Mouse (Mus musculus): ENCODE data around the gene Man1c1. TPM values are rescaled to one million over a fixed set of nuclear protein-coding genes. Genes with fewer than 3 reads are reported as not detected.

Man1c1 gene
- polyA plus RNA-seq, 1 experiment, result 6.9 TPM

GRCm38 (mm10) chr4:134671660-134672173 is 32.4 kb downstream of the Man1c1 start:
- TF ChIP-seq POLR2A (IDR thresholded peaks at IDR 0.05; ENCODE audit: low read depth, low read length), result no peak
- TF ChIP-seq CTCF (IDR thresholded peaks at IDR 0.05; ENCODE audit: extremely low read depth, insufficient read depth, insufficient read length, insufficient replicate concordance), result no peak
- H3K27ac ChIP-seq (ENCODE audit: insufficient read depth, low read length), result no peak overlapping the region
- WGBS, result 17% methylated on average over 16 of the region's 16 CpGs
- no peak for DNase-seq (ENCODE audit: low read depth in 1 of 2, low spot score in 2 of 2)
- no peaks in the 10 kb centered on the region for H3K27me3 ChIP-seq (ENCODE audit: control insufficient read depth, insufficient read depth, low read length)
- H3K4me3 ChIP-seq (ENCODE audit: extremely low read depth, insufficient read depth, insufficient read length), result no peak overlapping the region
- no peaks in the 10 kb centered on the region for H3K36me3 ChIP-seq (ENCODE audit: control insufficient read depth, insufficient read depth, low read length)
- peaks cover 2% of the 10 kb centered on the region; the same call in 1 of the 2 replicates for H3K4me1 ChIP-seq (ENCODE audit: control insufficient read depth, insufficient read depth, insufficient read length)

GRCm38 (mm10) chr4:134669742-134670354 is 34.2 kb downstream of the Man1c1 start:
- 76% methylated on average over 17 of the region's 17 CpGs for WGBS

GRCm38 (mm10) chr4:134668355-134669028 is 35.6 kb downstream of the Man1c1 start:
- Histone ChIP-seq H3K27ac (ENCODE audit: insufficient read depth, low read length) (no peak overlapping the region), H3K27me3 (ENCODE audit: control insufficient read depth, insufficient read depth, low read length) (no peaks in the 10 kb centered on the region), H3K36me3 (ENCODE audit: control insufficient read depth, insufficient read depth, low read length) (no peaks in the 10 kb centered on the region), H3K4me1 (ENCODE audit: control insufficient read depth, insufficient read depth, insufficient read length) (peaks cover 2% of the 10 kb centered on the region; the same call in 1 of the 2 replicates), H3K4me3 (ENCODE audit: extremely low read depth, insufficient read depth, insufficient read length) (no peak overlapping the region)
- 92% methylated on average over 12 of the region's 12 CpGs for WGBS
- no peak for TF ChIP-seq POLR2A (IDR thresholded peaks at IDR 0.05; ENCODE audit: low read depth, low read length)
- TF ChIP-seq CTCF (IDR thresholded peaks at IDR 0.05; ENCODE audit: extremely low read depth, insufficient read depth, insufficient read length, insufficient replicate concordance), result no peak
- DNase-seq (ENCODE audit: low read depth in 1 of 2, low spot score in 2 of 2), result no peak

More at GRCm38 (mm10) chr4:134669742-134670354, 34.2 kb downstream of the Man1c1 start:
- peaks cover 2% of the 10 kb centered on the region; the same call in 1 of the 2 replicates for H3K4me1 ChIP-seq (ENCODE audit: control insufficient read depth, insufficient read depth, insufficient read length)
- H3K27me3 ChIP-seq (ENCODE audit: control insufficient read depth, insufficient read depth, low read length), result no peaks in the 10 kb centered on the region
- no peaks in the 10 kb centered on the region for H3K36me3 ChIP-seq (ENCODE audit: control insufficient read depth, insufficient read depth, low read length)
- no peak for TF ChIP-seq CTCF (IDR thresholded peaks at IDR 0.05; ENCODE audit: extremely low read depth, insufficient read depth, insufficient read length, insufficient replicate concordance)
- TF ChIP-seq POLR2A (IDR thresholded peaks at IDR 0.05; ENCODE audit: low read depth, low read length), result no peak
- H3K27ac ChIP-seq (ENCODE audit: insufficient read depth, low read length), result no peak overlapping the region
- no peak overlapping the region for H3K4me3 ChIP-seq (ENCODE audit: extremely low read depth, insufficient read depth, insufficient read length)
- DNase-seq (ENCODE audit: low read depth in 1 of 2, low spot score in 2 of 2), result no peak

- Histone ChIP-seq H3K27ac (ENCODE audit: insufficient read depth, low read length) (no peak overlapping the region), H3K27me3 (ENCODE audit: control insufficient read depth, insufficient read depth, low read length) (no peaks in the 10 kb centered on the region), H3K4me1 (ENCODE audit: control insufficient read depth, insufficient read depth, insufficient read length) (no peaks in the 10 kb centered on the region), H3K4me3 (ENCODE audit: extremely low read depth, insufficient read depth, insufficient read length) (no peak overlapping the region), H3K36me3 (ENCODE audit: control insufficient read depth, insufficient read depth, low read length) (no peaks in the 10 kb centered on the region)
- 93% methylated on average over 19 of the region's 19 CpGs for WGBS
- no peak for DNase-seq (ENCODE audit: low read depth in 1 of 2, low spot score in 2 of 2)
- TF ChIP-seq POLR2A (IDR thresholded peaks at IDR 0.05; ENCODE audit: low read depth, low read length), result no peak
- no peak for TF ChIP-seq CTCF (IDR thresholded peaks at IDR 0.05; ENCODE audit: extremely low read depth, insufficient read depth, insufficient read length, insufficient replicate concordance)
Measured at GRCm38 (mm10) chr4:134666391-134666790, 37.7 kb downstream of the Man1c1 start.

- H3K27ac ChIP-seq (ENCODE audit: insufficient read depth, low read length), result no peak overlapping the region
- no peaks in the 10 kb centered on the region for H3K4me1 ChIP-seq (ENCODE audit: control insufficient read depth, insufficient read depth, insufficient read length)
- no peaks in the 10 kb centered on the region for H3K36me3 ChIP-seq (ENCODE audit: control insufficient read depth, insufficient read depth, low read length)
- H3K4me3 ChIP-seq (ENCODE audit: extremely low read depth, insufficient read depth, insufficient read length), result no peak overlapping the region
- no peaks in the 10 kb centered on the region for H3K27me3 ChIP-seq (ENCODE audit: control insufficient read depth, insufficient read depth, low read length)
- WGBS, result 81% methylated on average over 10 of the region's 10 CpGs
- DNase-seq (ENCODE audit: low read depth in 1 of 2, low spot score in 2 of 2), result no peak
- TF ChIP-seq POLR2A (IDR thresholded peaks at IDR 0.05; ENCODE audit: low read depth, low read length) (no peak), CTCF (IDR thresholded peaks at IDR 0.05; ENCODE audit: extremely low read depth, insufficient read depth, insufficient read length, insufficient replicate concordance) (no peak)
Measured at GRCm38 (mm10) chr4:134663052-134663451, 41.0 kb downstream of the Man1c1 start.

- 92% methylated on average over 18 of the region's 18 CpGs for WGBS
- TF ChIP-seq POLR2A (IDR thresholded peaks at IDR 0.05; ENCODE audit: low read depth, low read length) (no peak), CTCF (IDR thresholded peaks at IDR 0.05; ENCODE audit: extremely low read depth, insufficient read depth, insufficient read length, insufficient replicate concordance) (no peak)
- no peaks in the 10 kb centered on the region for H3K4me1 ChIP-seq (ENCODE audit: control insufficient read depth, insufficient read depth, insufficient read length)
- no peaks in the 10 kb centered on the region for H3K36me3 ChIP-seq (ENCODE audit: control insufficient read depth, insufficient read depth, low read length)
- no peak overlapping the region for H3K27ac ChIP-seq (ENCODE audit: insufficient read depth, low read length)
- H3K4me3 ChIP-seq (ENCODE audit: extremely low read depth, insufficient read depth, insufficient read length), result no peak overlapping the region
- no peak for DNase-seq (ENCODE audit: low read depth in 1 of 2, low spot score in 2 of 2)
- H3K27me3 ChIP-seq (ENCODE audit: control insufficient read depth, insufficient read depth, low read length), result no peaks in the 10 kb centered on the region
Measured at GRCm38 (mm10) chr4:134660630-134661183, 43.4 kb downstream of the Man1c1 start.

All from spleen, adult 2 months (tissue).